Mouse (Mus musculus) frontal cortex, adult (tissue): ENCODE data around the gene Etnppl.

Source experiments
- ATAC-seq: cut with Nextera tagmentation; 2 replicates; pipeline ENCODE4 v1.9.2; 2017; ENCODE audit warnings: mild to moderate bottlenecking, moderate library complexity, mixed read lengths; ENCODE audit not compliant: low TSS enrichment

Gene Etnppl

GRCm38 (mm10) chr3:130677671-130678460 is 60.6 kb downstream of the Etnppl start:
- ATAC-seq = no peak

DNA sequence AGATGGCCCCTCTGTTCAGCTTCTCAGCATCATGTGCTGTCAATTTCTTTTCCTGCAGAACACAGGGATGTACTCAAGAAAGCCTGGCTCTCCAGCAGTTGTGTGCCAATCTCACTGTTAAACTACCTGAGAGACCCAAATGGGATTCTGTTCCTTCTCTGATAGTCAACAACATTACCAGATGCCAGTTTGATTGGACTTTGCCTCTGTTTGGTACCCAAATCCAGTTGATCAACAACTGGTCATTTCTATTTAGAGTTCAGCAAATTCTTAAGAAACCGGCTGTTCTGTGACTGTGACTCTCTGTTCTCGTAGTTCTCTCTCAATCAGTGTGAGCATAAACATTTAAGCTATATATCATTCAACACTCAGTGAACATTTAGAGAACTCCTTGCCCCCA is 64.0 kb downstream of the Etnppl start:
- ATAC-seq = no peak

DNA sequence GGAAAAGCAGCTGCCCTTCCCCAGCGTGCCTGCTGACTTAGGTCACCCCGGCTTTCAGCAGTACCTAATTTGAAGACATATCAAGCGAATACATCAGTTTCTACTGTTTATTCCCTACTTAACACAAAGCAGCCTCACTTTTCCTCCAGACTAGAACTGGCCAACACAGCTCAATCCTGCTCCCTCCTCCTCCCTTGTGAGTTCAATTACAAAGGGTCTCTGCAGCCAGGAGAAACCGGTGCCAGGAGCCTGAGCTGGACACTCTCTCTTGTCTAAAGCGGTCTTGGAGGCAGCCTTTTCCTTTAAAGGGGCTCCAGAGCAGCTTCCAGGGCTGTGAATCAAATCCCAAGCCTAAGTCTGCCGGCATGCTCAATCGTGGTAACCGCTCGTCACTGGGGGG is 64.9 kb downstream of the Etnppl start:
- ATAC-seq = peak; percentile 59; the same call in 1 of the 2 replicates

DNA sequence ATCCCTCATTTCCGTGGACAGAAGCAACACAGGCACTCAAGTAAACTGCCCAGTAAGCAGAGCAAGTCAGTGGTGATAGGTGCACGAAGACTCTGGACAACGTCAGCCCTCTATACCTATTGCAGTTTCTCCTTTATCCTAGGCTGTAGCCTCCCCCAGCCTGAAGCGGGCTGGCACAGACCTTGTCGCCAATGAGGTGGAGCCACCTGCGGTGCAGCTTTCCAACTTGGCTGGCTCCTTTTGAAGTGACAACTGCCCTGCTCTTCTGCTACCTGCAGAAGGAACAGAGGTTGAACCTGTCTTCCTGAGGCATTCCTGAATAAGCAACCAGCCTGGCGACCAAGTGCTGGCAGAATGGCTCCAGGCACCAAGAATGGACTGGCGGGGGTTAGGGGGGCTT is 66.6 kb downstream of the Etnppl start:
- no peak for ATAC-seq

DNA sequence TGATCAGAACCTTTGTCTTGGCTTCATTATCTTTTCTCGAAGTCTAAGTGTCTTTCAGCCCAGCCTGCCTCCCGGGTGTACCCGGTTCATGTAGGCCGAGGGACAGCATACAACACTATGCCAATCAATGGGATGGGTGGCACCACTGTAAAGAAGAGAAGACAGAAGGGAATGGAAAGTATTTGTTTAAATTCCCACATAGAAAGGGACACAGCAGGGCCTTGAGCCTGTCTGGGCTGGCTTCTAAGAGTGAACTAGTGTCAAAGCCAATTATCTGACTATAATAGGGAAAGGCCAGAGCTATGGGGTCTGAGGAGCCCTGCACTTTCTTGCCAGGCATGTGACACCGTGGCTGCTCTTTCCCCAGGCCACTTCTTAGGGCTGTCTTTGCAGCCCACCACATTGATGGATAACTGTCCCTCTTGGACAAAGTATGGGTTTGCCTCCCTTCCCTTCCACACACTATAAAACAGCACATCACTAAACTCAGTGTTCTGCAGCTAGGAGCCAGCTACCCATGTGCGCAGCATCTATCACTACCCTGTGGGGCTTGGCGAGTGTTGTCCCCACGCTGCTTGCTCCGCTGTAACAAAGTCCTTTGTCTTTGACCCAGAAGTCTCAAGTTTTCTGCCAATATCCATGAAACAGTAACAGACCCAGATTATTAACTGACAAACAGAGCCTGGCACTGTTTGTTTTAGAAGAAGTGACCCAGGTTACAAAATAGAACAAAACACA is 67.2 kb downstream of the Etnppl start:
- ATAC-seq = peak; percentile 23; the same call in 1 of the 2 replicates

DNA sequence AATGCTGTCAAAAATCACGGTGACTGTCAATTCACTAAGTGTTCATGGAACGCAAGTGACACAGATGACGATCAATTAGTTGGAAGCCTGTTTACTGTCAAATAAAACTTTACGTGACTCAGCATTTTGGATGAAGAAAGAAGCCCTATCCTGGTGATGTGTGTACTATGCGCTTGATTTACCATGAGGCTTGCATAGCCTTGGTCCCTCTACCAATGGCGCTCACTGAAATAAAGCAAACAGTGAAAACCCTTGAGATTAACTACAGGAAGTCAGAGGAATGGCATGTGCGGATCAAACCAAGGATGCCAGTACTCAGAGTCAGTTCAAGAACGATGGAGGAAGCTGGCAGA is 67.7 kb downstream of the Etnppl start:
- no peak for ATAC-seq

DNA sequence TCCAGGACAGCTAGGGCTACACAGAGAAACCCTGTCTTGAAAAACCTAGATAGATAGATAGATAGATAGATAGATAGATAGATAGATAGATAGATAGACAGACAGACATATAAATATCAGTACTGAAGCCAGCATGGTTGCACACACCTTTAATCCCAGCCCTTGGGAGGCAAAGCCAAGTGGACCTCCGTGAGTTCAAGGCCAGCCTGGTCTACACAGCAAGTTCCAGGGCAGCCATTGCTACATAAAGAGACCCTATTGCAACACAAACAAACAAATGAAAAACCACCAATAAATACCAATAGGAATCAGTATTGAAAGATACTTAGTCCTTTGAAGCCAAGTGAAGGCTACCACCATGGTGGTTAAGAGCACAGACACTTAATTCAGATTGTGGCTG is 69.8 kb downstream of the Etnppl start:
- ATAC-seq = no peak
